Mouse (Mus musculus) limb, embryonic 14.5 days (tissue): ENCODE data around the gene Rnpc3. TPM values are rescaled to one million over a fixed set of nuclear protein-coding genes. Genes with fewer than 3 reads are reported as not detected.

ENCODE experiments used
- ATAC-seq: fragments of 200-750 bp; cut with Nextera tagmentation; 2 replicates; pipeline ENCODE4 v1.8.0; 2017; ENCODE audit warnings: low read depth, moderate number of reproducible peaks, moderate TSS enrichment; ENCODE audit not compliant: low FRiP score
- DNase-seq: peaks from one replicate; pipeline ENCODE4 v3.0.0-alpha.2; 2015; ENCODE audit warnings: low spot score
- H3K27ac ChIP-seq: fragments of 300-500 bp; sonication (generic); replicated peaks from 2 replicates; pipeline ENCODE4 v1.5.1; 2014; ENCODE audit warnings: low read depth, mild to moderate bottlenecking, low read length, moderate library complexity, mixed read lengths
- H3K27me3 ChIP-seq: fragments of 300-500 bp; sonication (generic); 2 replicates; pipeline ENCODE4 v1.6.1; 2014; ENCODE audit warnings: low read length, mixed read lengths; ENCODE audit not compliant: control insufficient read depth, insufficient read depth
- H3K36me3 ChIP-seq: fragments of 300-500 bp; sonication (generic); 2 replicates; pipeline ENCODE4 v1.6.1; 2014; ENCODE audit warnings: mild to moderate bottlenecking, low read length, moderate library complexity, mixed read lengths; ENCODE audit not compliant: control insufficient read depth, insufficient read depth
- H3K4me1 ChIP-seq: fragments of 300-500 bp; sonication (generic); 2 replicates; pipeline ENCODE4 v1.6.1; 2014; ENCODE audit warnings: antibody characterized with exemption, low read length, mixed read lengths; ENCODE audit not compliant: control insufficient read depth, insufficient read depth
- H3K4me2 ChIP-seq: fragments of 300-500 bp; sonication (generic); replicated peaks from 2 replicates; pipeline ENCODE4 v1.6.1; 2014; ENCODE audit warnings: low read depth, mild to moderate bottlenecking, low read length, moderate library complexity; ENCODE audit not compliant: severe bottlenecking
- H3K4me3 ChIP-seq: fragments of 300-500 bp; sonication (generic); replicated peaks from 2 replicates; pipeline ENCODE4 v1.5.1; 2014; ENCODE audit warnings: low read length
- H3K9ac ChIP-seq: fragments of 300-500 bp; sonication (generic); 2 replicates; pipeline ENCODE4 v1.6.1; 2014; ENCODE audit warnings: mild to moderate bottlenecking, low read depth, low read length, moderate library complexity; ENCODE audit not compliant: severe bottlenecking
- H3K9me3 ChIP-seq: fragments of 300-500 bp; sonication (generic); 2 replicates; pipeline ENCODE4 v1.6.1; 2016; ENCODE audit warnings: low read length; ENCODE audit not compliant: control insufficient read depth
- POLR2A ChIP-seq: fragments of 200-500 bp; IDR thresholded peaks from 2 replicates; pipeline ENCODE4 v1.8.0; 2012; ENCODE audit warnings: inconsistent platforms, mild to moderate bottlenecking, moderate library complexity, borderline replicate concordance; ENCODE audit not compliant: insufficient read depth, insufficient read length; ENCODE audit errors: extremely low read depth
- WGBS: fragments of 180-500 bp; shearing (Covaris S2); extraction: QIAGEN DNeasy Blood & Tissue Kit; methylation state at CpG from one replicate; pipeline ENCODE4 v1.1.7; 2014; 5-methylcytosine and 5-hydroxymethylcytosine counted together
- polyA plus RNA-seq, 2 experiments: library from polyadenylated mRNA; depleted of rRNA in 1 of 2; stranded (reverse) in 1 of 2; unstranded in 1 of 2; fragments of >200 nt; fragmentation: Nextera tagmentation in 1 of 2; extraction: Ambion mirVana in 1 of 2; gene quantifications; 2 replicates each; pipeline versions ENCODE4 v1.2.1 to v1.2.3; 2012 to 2014

The Rnpc3 gene
- polyA plus RNA-seq, 2 experiments: 34.9 to 35.8 TPM

GRCm38 (mm10) chr3:113574138-113574537 lies 55.8 kb downstream of the Rnpc3 start:
- no peak overlapping the region for H3K4me3 ChIP-seq
- DNase-seq: no peak
- WGBS: 81% methylated on average over 2 of the region's 2 CpGs
- no peaks in the 10 kb centered on the region for H3K4me1 ChIP-seq
- TF ChIP-seq POLR2A: no peak
- H3K4me2 ChIP-seq: no peak overlapping the region
- no peak overlapping the region for H3K9ac ChIP-seq
- no peak overlapping the region for H3K27ac ChIP-seq
- no peaks in the 10 kb centered on the region for H3K36me3 ChIP-seq
- H3K9me3 ChIP-seq: no peaks in the 10 kb centered on the region
- no peak for ATAC-seq
- no peaks in the 10 kb centered on the region for H3K27me3 ChIP-seq

- no peak overlapping the region for H3K9ac ChIP-seq
- H3K9me3 ChIP-seq: no peaks in the 10 kb centered on the region; the same call in 1 of the 2 replicates
- H3K27me3 ChIP-seq: no peaks in the 10 kb centered on the region
- no peaks in the 10 kb centered on the region for H3K36me3 ChIP-seq
- 76% methylated on average over 3 of the region's 3 CpGs for WGBS
- no peak overlapping the region for H3K27ac ChIP-seq
- no peak overlapping the region for H3K4me3 ChIP-seq
- no peaks in the 10 kb centered on the region for H3K4me1 ChIP-seq
- DNase-seq (no peak), ATAC-seq (no peak)
- TF ChIP-seq POLR2A: no peak
- no peak overlapping the region for H3K4me2 ChIP-seq
These were observed 57.8 kb downstream of the Rnpc3 start for GRCm38 (mm10) chr3:113572158-113572557.

Other genes starting within 250 kb of the Rnpc3 start
- gene Amy2a1, start 97.7 kb downstream of the Rnpc3 start, polyA plus RNA-seq (2012; rRNA removed): not detected in 2 replicates
- gene Amy2a1, start 97.7 kb downstream of the Rnpc3 start, polyA plus RNA-seq (2014; fragmentation: Nextera tagmentation; extraction: Ambion mirVana): not detected in 2 replicates
- gene Amy1, start 23.4 kb downstream of the Rnpc3 start, polyA plus RNA-seq (2012; rRNA removed): 4.0 and 5.9 TPM in 2 replicates
- gene Amy1, start 23.4 kb downstream of the Rnpc3 start, polyA plus RNA-seq (2014; fragmentation: Nextera tagmentation; extraction: Ambion mirVana): 2.6 and 3.2 TPM in 2 replicates